Mouse (Mus musculus): Measurements from ENCODE around the gene Ccdc13.

DNA sequence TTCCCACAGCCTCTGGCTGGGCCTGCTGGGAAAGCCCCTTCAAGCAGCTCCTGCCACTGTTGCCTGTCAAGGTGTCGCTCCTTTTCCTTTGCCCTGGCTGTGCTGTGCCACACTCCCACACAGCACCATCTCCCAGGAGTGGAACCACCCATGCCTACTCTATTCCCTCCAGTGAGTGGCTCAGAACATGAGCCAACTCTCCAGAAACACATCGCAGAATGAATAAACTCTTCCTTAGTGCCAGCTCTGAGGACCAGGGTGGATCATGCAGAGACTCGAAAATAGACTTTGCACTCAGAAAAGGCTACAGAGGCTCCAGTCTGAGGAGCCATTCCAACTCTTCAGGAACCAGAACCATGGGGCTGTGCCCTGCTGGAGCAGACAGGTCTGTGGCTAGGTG lies 12.9 kb downstream of the Ccdc13 start:
- no peak for TF ChIP-seq POLR2A (IDR thresholded peaks at IDR 0.05; ENCODE audit: control insufficient read depth, extremely low read depth, insufficient read depth, low read length, poor library complexity)
- TF ChIP-seq CTCF (IDR thresholded peaks at IDR 0.05; ENCODE audit: borderline replicate concordance, control insufficient read depth, extremely low read depth, insufficient read depth, low read length, poor library complexity) = no peak

All from thymus, adult 2 months (tissue).